Mouse (Mus musculus) kidney, postnatal 10 days (tissue): ENCODE measurements around the gene Hoxc13.
A peak's percentile ranks its signal among the peaks of the same experiment; 100 is the strongest.

Experiments
- DNase-seq: peaks from one replicate; pipeline ENCODE4 v3.0.0; 2021; ENCODE audit warnings: mixed read lengths

Gene Hoxc13

DNA sequence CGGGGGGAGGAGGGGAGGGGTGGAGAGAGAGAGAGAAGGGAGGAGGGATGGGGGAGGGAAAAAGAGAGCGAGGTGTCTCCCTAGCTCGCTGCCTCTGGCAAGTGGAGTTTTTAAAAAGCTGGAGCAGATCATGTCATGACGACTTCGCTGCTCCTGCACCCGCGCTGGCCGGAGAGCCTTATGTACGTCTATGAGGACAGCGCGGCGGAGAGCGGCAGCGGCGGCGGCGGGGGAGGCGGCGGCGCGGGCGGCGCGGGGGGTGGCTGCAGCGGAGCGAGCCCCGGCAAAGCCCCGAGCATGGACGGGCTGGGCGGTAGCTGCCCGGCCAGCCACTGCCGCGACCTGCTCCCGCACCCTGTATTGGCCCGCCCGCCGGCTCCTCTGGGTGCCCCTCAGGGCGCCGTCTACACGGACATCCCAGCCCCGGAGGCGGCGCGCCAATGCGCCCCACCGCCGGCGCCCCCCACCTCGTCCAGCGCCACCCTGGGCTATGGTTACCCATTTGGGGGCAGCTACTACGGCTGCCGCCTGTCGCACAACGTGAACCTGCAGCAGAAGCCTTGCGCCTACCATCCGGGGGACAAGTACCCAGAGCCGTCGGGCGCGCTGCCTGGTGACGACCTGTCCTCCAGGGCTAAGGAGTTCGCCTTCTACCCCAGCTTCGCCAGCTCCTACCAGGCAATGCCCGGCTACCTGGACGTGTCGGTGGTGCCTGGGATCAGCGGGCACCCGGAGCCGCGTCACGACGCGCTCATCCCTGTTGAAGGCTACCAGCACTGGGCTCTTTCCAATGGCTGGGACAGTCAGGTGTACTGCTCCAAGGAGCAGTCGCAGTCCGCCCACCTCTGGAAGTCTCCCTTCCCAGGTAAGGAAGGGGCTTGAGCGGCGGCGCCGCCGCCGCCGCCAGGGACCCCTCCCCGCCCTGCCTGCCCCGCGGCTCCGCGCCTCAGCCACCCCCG is at the start of gene Hoxc13:
Hoxc13 (plus strand) TSS at position 51 of the 959 bp plus-strand sequence.
- DNase-seq = no peak

DNA sequence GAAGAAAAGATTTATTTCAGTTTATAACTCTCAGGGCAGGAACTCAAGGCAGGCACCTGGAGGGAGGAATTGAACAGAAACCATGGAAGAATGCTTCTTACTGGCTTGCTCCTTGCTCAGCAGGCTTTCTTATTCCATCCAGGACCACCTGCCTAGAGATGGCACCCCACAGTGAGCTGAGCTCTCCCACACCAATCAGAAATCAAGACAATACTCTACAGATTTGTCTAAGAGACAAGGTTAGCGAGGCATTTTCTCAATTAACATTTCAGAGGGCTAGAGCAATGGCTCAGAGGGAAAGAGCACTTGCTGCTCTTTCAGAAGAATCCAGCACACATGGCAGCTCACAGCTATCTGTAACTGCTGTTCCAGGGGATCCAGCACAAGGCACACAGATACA is 35.1 kb upstream of the Hoxc13 start:
- DNase-seq = no peak

DNA sequence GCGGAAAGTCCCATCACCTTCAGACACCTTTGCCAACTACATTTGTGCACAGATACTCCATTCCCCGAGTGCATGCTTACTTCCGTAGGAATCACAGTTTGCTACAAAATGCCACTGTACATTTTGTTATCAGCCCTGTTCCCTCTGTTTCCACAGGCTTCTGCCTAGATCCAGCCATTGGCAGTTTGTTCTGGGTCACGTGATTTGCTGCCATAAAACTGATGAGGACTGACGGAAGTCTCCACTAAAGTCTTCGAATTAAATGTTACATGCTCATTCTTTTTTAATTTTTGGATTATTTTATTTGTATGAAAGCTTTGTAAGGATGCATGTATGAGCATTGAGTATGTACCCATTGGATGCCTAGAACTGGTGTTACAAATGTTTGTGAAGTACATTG is 25.8 kb upstream of the Hoxc13 start:
- DNase-seq = no peak

DNA sequence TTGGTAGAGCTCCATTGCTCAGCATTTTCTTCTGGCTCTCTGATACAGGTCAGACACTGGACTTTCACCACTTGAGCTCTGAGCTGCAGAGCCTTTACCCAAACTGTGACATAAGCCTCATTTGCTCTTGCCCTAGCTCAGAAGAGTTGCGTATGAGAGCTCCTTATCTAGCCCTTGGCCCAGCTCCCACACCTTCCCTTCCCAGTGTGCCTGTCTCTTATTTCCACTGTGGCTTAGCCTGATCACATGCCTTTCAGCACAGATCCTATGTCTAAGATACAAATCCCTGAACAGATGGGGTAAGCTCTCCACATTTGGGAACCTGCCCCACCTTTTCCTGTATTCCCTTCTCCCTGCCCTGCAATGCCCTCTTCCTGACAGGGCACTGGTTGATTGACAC is 16.0 kb upstream of the Hoxc13 start:
- no peak for DNase-seq

DNA sequence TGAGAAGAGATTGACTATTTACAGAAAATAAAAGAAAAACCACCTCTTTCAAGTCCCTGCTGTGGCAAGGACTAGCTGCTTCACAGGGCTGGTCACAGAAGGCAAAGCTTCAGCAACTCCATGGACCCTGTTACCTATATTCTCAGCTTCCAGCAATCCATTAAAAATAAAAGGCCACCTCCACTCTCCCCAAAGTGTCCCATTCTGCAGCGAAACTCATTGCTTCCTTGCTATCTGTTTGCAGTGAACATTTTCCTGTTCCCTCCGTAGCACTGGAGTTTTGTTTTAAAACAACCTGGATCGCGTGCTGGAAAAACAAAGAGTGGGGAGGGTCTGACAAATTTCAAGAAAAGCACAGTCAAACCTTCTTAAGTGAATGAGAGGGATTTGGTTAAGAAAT is 11.4 kb upstream of the Hoxc13 start:
- no peak for DNase-seq

DNA sequence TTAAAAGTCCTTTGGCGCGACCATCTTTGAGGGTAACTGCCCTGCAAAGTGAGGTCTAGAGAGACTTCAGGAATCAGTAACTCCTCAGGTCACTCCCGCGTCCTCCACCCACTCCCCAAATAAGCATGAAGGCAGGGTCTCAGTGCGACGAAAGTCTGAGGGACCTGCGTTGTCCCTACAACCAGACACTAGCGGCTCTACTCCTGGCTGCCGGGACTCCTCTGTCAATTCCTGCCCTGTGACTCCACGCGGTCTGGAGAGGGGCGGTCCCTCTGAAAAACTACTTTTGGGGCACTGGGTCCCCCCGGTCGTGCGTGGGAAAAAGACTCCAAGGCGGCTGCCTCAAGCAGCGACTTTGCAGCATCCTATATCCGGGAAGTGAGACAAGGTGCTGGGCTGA is 10.9 kb upstream of the Hoxc13 start:
- no peak for DNase-seq

DNA sequence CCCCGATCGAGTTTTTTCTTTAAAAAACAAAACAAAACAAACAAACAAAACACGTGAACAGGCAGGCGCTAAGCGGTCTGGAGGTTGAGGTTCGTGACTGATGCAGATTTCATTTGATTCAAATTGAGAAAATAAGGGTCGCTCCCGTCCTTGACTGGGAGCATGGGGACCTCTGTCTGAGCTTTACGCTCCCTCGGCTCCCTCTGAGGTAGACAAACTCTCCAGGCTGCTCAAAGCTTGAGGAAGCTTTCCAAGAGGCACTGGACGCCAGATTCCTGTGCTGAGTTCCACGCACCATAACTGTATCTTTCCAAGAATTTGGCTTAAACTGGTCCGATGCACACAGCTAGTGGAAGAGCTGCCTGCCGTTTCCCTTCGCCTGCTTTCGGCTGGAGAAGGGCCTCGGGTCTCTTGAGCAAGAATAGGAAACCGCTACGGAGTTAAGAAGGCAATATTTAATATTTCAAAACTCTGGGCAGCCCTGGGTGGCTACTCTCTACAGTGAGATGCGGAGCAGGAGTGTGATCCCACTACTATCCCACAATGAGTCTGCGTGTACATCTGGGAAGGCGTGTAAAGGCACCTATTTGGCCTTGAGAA is 10.3 kb upstream of the Hoxc13 start:
- no peak for DNase-seq

DNA sequence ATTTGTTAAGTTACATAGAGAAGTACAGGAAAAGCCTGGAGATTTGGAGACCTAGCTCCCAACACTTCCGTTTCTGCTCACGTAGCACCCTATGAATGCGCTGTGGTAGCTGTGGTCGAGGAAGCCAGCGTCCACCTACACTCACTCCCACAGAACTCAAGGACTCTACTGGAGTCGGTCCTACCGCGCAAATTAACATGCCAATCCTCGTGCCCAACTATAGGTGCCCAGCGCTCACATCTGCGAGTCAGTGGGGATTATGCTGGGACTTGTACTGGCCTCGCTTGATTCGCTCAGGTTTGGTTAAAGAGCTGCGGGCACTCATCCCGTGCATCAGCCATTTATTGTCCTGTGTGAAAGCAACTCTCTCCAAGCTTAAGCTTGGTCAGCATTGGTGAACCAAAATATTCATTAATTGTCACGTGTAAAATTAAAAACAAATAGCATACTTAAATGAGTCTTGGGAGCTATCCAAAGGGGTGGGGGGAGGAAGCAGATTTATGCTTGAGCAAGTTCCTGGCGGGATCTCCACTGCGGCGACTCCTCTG is 7.8 kb upstream of the Hoxc13 start:
- DNase-seq = no peak

DNA sequence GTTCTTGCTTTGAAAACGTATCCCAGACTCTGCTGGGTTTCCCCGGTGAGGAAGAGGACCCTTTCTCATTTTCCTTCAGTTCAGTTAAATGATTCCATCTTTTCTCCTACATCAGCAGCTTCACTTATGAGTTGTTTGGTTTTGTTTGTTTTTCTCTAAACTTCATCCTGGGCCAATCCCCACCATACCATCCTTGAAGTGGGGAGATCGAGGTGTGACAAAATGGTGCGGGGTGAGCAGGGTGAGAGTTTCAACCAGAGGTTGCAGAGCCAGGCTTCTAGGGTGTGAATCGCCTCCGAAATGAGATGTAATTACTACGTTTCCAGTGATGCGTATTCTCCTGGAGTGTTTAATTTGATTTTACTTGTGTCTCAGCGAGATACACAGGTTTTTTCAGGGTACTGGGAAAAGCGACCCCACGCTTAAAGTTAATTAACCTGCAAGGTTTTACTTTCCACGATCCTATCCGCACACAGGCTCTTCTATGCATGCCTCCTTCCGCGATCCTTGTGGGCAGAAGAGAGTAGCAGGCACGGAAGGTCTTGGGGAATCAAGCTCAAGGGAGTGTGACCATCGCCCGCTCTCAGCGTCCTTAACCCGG is 2.8 kb upstream of the Hoxc13 start:
- no peak for DNase-seq

DNA sequence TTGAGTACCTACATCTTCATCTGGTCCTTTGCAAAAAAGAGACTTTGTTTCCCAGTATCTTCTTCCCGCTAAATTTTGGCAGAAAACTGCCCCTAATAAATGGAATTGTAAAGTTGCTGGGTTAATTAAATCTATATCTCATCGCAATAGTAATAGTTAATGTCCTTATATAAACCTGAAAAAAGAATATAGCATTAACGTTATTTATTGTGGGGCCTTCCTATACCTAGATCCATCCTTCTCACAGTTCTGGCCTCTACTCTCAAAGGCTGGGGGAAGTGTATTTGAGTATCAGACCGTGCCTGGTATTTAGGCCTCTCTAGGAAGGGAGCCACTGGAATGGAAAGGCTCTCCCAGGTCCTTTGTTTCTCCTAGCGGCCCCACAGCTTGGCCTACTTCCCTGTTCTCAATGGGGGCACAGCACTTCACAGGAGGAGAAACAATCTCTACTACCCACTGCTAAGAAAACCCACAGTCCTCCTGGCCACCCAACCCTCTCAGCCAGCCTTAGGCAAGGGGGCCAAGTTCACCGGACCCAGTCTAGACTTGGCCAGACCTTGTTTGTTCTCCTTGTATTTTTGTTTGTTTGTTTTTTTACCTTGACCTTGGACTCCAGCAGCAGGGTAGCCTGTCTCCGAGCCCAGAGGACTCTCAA is 2.2 kb upstream of the Hoxc13 start:
- no peak for DNase-seq

DNA sequence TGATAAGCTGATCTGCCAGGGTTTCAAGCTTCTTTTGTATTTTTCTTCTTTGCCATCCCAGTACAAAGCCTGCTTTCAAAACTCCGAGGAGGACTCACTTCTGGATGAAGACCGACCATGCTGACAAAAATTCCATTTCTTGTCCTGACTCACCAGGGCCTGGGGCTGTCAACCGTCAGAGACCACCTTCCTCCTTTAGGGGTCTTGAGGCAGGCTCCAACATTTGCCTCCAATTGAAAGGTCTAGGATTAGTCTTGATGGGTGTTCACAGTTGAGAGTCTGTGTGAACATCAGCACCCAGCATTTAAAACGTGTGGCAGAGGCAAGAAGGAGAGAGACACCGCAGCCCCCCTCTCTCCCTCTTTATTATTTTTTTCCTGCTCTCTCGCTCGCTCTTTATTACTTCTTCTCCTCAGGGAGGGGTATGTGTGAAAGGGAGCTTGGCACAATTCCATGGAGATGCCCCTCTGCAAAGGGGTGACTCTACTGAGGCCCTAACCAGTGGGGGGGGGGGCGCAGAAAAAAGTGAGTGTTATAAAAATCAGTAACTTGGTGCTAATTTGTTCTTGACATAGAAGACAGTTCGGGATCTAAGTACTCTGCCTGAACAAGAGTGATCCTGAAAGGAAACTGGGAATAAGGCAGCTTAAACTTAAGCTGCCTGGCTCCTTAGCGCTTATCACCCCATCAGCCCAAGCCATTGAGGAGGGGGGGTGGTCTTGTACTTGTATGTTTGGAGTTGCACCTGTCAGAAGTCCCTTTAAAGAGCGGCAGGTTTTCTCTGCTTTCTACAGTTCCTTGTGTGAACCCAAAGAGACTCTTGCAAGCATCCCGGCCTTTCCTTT is 1.3 kb upstream of the Hoxc13 start:
- DNase-seq = no peak

DNA sequence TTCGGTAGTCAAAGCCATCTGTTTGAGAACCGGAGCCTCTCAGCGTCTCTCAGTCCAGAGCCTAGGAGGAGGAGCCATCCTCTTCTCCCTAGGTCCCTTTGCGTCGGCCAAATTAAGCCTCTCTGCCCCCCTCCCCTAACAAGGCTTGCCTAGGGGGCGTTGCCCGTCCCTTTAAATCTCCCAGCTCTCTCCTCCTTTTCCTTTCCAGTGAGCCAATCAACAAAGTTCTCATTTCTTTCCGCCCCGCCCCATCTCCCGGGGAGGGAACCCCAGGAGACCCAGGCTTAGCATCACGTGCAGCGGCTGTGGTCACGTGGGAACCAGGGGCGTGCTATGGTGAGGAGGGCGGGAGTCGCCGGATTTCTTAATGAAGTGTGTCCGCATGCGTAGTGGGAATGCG is 284 bp upstream of the Hoxc13 start:
- peak; percentile 86 for DNase-seq

DNA sequence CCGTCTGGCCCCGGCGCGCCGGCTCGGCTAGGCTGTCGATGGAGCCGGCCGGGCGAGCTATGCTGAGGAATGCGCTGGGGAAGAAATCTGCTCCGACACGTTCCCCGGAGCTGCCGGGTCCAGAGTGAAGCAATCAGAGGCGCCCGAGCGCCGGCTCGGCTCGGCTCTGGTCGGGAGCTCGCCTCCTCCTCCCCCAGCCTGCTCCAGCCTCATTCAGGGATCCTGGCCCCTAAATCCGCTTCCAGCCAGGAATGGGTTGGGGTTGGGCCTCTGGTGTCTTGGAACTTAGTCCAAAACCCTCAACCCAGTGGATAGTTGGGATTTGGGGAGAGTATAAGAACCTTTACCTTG is 1.1 kb downstream of the Hoxc13 start:
- peak; percentile 71 for DNase-seq

DNA sequence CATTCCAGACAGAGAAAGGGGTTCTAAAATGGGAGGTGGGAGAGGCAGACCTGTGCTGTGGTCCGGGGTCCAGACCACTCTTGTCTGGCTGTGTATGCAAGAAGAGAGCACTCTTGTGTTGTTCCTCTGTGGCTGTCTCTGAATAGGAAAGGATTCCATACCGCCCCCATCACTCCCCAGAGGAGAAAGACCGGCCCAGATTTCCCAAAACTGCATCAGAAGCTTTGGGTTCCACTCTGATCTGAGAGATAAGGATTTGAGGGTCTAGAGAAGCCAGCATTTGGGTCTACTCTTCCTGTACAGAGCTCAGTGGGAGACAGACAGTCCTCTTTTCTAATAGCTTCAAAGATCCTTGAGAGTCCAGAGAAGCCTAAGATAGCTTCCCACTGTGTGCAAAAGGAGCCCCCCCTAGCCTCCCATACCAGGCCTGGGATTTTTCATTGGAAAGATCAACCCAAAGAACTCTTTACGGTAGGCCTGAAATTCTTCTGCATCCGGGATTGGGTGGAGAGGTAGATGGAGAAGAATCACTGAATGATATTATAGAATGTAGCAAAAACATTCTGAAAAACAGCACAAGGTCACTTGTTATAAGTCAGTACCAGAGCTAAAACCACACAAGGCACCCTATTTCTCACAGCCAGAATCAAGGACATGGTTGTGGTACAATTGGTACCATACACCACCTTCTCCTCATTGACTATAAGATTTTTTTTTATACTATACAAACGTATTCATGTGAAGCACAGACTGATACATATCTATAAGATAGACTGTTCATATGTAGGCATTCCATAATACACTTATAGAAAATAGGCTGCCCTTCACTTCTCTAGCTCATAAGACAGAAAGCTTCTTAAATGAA is 2.0 kb downstream of the Hoxc13 start:
- DNase-seq = no peak

DNA sequence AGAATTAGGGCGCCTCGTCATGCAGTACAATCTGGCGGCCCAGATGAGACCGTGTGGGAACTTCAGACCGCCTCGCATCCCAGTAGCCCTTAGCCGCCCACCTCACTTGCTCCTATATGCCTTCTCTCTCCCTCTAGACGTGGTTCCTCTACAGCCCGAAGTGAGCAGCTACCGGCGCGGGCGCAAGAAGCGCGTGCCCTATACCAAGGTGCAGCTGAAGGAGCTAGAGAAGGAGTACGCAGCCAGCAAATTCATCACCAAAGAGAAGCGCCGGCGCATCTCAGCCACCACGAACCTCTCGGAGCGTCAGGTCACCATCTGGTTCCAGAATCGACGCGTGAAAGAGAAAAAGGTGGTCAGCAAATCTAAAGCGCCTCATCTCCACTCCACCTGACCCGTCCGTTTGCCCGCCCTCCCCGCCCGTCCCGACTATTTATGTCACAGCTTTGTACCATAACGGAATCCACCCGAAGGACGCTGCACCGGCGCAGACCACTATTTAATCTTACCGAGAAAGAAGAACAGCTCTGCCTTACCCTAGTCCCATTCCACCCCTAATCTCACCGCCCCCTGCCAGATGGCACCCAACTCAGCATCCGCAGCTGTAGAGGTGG is 6.2 kb downstream of the Hoxc13 start:
- DNase-seq = peak; percentile 6

DNA sequence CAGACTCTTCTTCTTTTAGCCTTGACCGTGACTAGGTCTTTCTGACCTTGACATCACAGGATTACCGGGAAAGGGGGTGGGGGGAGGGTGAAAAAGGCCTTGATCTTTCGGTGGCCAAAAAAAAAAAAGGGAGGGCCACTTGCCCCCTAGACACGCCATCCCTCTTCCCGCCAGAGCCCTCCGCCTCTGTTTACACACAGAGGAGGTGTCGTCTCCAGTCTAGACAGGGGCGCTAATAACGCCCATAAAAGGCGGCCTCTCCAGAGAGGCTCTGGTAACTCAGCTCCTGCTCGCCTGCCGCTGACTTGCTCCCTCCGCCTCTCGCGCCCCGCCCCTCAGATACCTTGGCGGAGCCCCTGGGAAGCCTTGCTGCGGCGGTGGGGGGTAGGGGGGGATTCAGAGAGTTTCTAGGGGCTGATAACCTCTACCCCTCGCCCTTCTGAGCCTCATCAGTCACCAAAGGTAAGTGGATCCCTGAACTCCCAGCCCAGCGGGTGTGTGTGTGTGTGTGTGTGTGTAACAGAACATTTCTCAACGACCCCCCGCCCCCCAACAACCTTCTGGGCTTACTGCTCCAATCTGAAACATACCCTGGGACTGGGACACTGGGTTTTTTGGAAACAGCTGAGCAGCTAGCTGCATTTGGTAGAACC is 10.9 kb downstream of the Hoxc13 start:
- DNase-seq = no peak

DNA sequence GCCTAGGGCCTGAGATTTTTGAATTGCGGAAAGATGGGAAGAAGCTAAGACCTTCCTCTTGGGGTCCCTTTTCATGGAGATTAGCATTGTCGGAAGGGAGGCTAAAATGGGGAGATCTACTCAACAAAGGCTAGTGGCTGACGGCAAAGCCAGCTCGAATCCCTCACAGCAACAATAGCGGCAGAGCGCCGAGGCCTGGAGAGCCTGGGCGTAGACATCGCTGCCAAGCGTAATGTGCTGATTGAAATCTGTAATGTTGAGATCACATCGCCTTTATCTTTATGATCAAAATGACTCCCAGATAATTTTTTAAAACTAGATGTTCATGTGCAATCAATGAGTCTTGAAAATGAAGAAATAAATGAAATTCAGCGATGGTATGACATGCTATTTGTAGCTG is 13.5 kb downstream of the Hoxc13 start:
- DNase-seq = no peak

DNA sequence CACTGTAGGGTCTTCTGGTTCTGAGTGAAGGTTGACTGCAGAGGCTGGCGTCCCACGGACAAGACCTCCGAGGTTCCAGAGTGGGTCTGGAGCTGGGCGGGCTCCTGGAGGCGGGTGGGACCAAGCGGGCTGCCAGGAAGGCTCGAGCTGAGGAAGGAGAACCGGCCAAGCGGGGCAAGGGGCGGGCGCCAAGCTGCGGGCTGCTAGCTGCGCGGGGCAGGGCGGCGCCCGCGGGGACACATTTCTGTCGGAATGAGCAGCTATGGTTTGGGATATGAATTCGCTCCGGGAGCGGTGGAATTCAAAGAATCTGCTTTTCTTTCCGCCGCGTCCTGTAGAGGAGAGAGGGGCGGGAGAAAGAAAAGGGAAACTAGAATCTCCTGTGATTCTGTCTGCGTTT is 14.0 kb downstream of the Hoxc13 start:
- peak; percentile 48 for DNase-seq

DNA sequence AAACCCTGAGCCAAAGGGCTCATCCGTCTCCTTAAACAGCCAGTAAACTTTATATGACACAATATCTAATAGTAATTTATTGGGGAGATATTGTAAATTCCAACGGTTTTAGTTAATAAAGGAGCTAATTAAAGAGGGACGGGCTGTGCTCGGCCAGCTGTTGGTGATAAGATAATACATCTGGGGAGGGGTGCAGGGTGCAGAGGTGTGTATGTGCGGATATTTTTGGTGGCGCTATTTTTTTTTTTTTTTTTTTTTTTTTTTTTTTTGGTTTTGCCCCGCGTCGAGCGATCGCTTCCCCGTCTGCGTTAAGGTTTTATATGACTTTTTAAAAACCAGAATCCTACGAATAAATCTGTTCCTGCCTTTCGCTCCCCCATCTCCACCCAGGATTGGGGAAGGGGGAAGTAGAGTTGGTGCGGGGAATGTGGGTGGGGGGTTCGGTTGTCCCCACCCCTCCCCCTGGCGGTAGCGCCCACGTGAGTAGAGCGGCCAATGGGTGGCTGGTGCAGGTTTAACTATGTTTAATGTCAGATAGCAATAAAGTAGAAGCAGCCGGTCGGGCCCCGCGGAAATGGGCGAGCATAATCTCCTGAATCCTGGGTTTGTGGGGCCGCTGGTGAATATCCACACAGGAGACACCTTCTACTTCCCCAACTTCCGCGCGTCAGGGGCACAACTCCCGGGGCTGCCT is 15.5 kb downstream of the Hoxc13 start, which contains the start of gene Hoxc12:
Hoxc12 (plus strand) TSS at position 479 of the 694 bp plus-strand sequence.
- DNase-seq = no peak
